Mouse (Mus musculus) MEL (cell line): ENCODE data around the gene Ormdl2. TPM values are rescaled to one million over a fixed set of nuclear protein-coding genes. Genes with fewer than 3 reads are reported as not detected.

Experiments
- DNase-seq: peaks from one replicate; pipeline ENCODE4 v3.0.0; 2011; ENCODE audit warnings: low read depth, low spot score
- H3K27ac ChIP-seq: 2 replicates; pipeline ENCODE4 v1.5.1; 2012; ENCODE audit warnings: low read depth, mild to moderate bottlenecking, control low read depth, low read length, moderate library complexity; ENCODE audit not compliant: control insufficient read depth
- H3K27me3 ChIP-seq, 2 experiments: fragments of 150-350 bp in 1 of 2; sonication (generic) in 1 of 2; 2 replicates each; pipeline ENCODE4 v1.6.1; 2012; ENCODE audit warnings: low read length in 2 of 2, mild to moderate bottlenecking in 2 of 2, improper control_type of control experiment in 1 of 2, moderate library complexity in 1 of 2; ENCODE audit not compliant: insufficient read depth in 2 of 2, control insufficient read depth in 1 of 2
- H3K36me3 ChIP-seq, 2 experiments: 2 replicates each; pipeline ENCODE4 v1.6.1; 2012 to 2014; ENCODE audit warnings: low read length in 2 of 2, improper control_type of control experiment in 1 of 2, inconsistent platforms in 1 of 2, mild to moderate bottlenecking in 1 of 2; ENCODE audit not compliant: insufficient read depth in 2 of 2, control insufficient read depth in 1 of 2
- H3K4me1 ChIP-seq, 2 experiments: fragments of 150-350 bp in 1 of 2; sonication (generic) in 1 of 2; 2 replicates each; pipeline ENCODE4 v1.6.1; 2012; ENCODE audit warnings: low read length in 2 of 2, improper control_type of control experiment in 1 of 2, mild to moderate bottlenecking in 1 of 2; ENCODE audit not compliant: insufficient read depth in 2 of 2, control insufficient read depth in 1 of 2
- H3K4me3 ChIP-seq, 2 experiments: fragments of 150-350 bp in 1 of 2; sonication (generic) in 1 of 2; 2 replicates each; pipeline ENCODE4 v1.5.1; 2012; ENCODE audit warnings: low read depth in 2 of 2, low read length in 2 of 2, mild to moderate bottlenecking in 2 of 2, moderate library complexity in 2 of 2, control low read depth in 1 of 2, improper control_type of control experiment in 1 of 2; ENCODE audit not compliant: control insufficient read depth in 1 of 2, insufficient read depth in 1 of 2
- H3K79me2 ChIP-seq: 2 replicates; pipeline ENCODE4 v1.6.1; 2012; ENCODE audit warnings: mild to moderate bottlenecking, low read length, moderate library complexity; ENCODE audit not compliant: control insufficient read depth, poor library complexity, insufficient read depth
- H3K9ac ChIP-seq: 2 replicates; pipeline ENCODE4 v1.6.1; 2012; ENCODE audit warnings: low read depth, mild to moderate bottlenecking, control low read depth, low read length, moderate library complexity; ENCODE audit not compliant: control insufficient read depth, poor library complexity, severe bottlenecking
- H3K9me3 ChIP-seq: fragments of 150-350 bp; sonication (generic); replicated peaks from 2 replicates; pipeline ENCODE4 v1.6.1; 2012; ENCODE audit warnings: mild to moderate bottlenecking, low read length, improper control_type of control experiment, moderate library complexity; ENCODE audit not compliant: insufficient read depth
- BHLHE40 ChIP-seq: IDR thresholded peaks from 2 replicates; pipeline ENCODE4 v1.6.1; 2012; ENCODE audit warnings: low read depth, mild to moderate bottlenecking, inconsistent platforms, low read length, improper control_type of control experiment, borderline replicate concordance
- CHD2 ChIP-seq: IDR thresholded peaks from 2 replicates; pipeline ENCODE4 v1.6.1; 2011; ENCODE audit warnings: low read length, improper control_type of control experiment
- EP300 ChIP-seq, 2 experiments: IDR thresholded peaks; 2 replicates each; pipeline ENCODE4 v1.6.1; 2011; ENCODE audit warnings: improper control_type of control experiment in 2 of 2, low read length in 2 of 2, low read depth in 1 of 2, mild to moderate bottlenecking in 1 of 2
- GABPA ChIP-seq: IDR thresholded peaks from 2 replicates; pipeline ENCODE4 v1.6.1; 2012; ENCODE audit warnings: low read depth, mild to moderate bottlenecking, inconsistent platforms, low read length, improper control_type of control experiment, moderate library complexity
- JUND ChIP-seq: IDR thresholded peaks from 2 replicates; pipeline ENCODE4 v1.6.1; 2011; ENCODE audit warnings: low read depth, mild to moderate bottlenecking, improper control_type of control experiment, low read length
- KAT2A ChIP-seq: conservative IDR thresholded peaks from 2 replicates; pipeline ENCODE4 v1.6.1; 2012; ENCODE audit warnings: low read depth, low read length, improper control_type of control experiment, inconsistent platforms
- MAFK ChIP-seq: IDR thresholded peaks from 2 replicates; pipeline ENCODE4 v1.6.1; 2011; ENCODE audit warnings: low read depth, mild to moderate bottlenecking, low read length, improper control_type of control experiment, borderline replicate concordance
- MAX ChIP-seq: IDR thresholded peaks from 2 replicates; pipeline ENCODE4 v1.6.1; 2011; ENCODE audit warnings: low read length, improper control_type of control experiment
- NELFE ChIP-seq: IDR thresholded peaks from 2 replicates; pipeline ENCODE4 v1.6.1; 2011; ENCODE audit warnings: low read depth, low read length, improper control_type of control experiment
- NRF1 ChIP-seq: IDR thresholded peaks from 2 replicates; pipeline ENCODE4 v1.6.1; 2014; ENCODE audit warnings: low read depth, mild to moderate bottlenecking, inconsistent platforms, low read length, improper control_type of control experiment, moderate library complexity; ENCODE audit not compliant: poor library complexity, insufficient read depth, severe bottlenecking
- POLR2A ChIP-seq, 2 experiments: IDR thresholded peaks; 2 replicates each; pipeline ENCODE4 v1.6.1; 2011 to 2012; ENCODE audit warnings: low read length in 2 of 2, mild to moderate bottlenecking in 2 of 2, control low read depth in 1 of 2, improper control_type of control experiment in 1 of 2, low read depth in 1 of 2, moderate library complexity in 1 of 2; ENCODE audit not compliant: control insufficient read depth in 1 of 2, insufficient read depth in 1 of 2, poor library complexity in 1 of 2
- POLR2AphosphoS2 ChIP-seq: IDR thresholded peaks from 2 replicates; pipeline ENCODE4 v1.6.1; 2011; ENCODE audit warnings: low read length, improper control_type of control experiment
- TAL1 ChIP-seq: IDR thresholded peaks from 2 replicates; pipeline ENCODE4 v1.6.1; 2012; ENCODE audit warnings: mild to moderate bottlenecking, inconsistent platforms, low read length, moderate library complexity, mixed read lengths
- TBP ChIP-seq: IDR thresholded peaks from 2 replicates; pipeline ENCODE4 v1.8.0; 2011; ENCODE audit warnings: low read depth, low read length, improper control_type of control experiment
- TCF12 ChIP-seq: IDR thresholded peaks from 2 replicates; pipeline ENCODE4 v1.6.1; 2014; ENCODE audit warnings: low read depth, mild to moderate bottlenecking, inconsistent platforms, low read length, improper control_type of control experiment, moderate library complexity
- USF1 ChIP-seq: IDR thresholded peaks from 2 replicates; pipeline ENCODE4 v1.6.1; 2014; ENCODE audit warnings: low read depth, mild to moderate bottlenecking, inconsistent platforms, low read length, improper control_type of control experiment, moderate library complexity
- ZMIZ1 ChIP-seq: IDR thresholded peaks from 2 replicates; pipeline ENCODE4 v1.6.1; 2012; ENCODE audit warnings: low read depth, mild to moderate bottlenecking, inconsistent platforms, low read length, improper control_type of control experiment, moderate library complexity
- polyA plus RNA-seq, 2 experiments: library from polyadenylated mRNA; stranded (reverse) in 1 of 2; unstranded in 1 of 2; fragments of >175 nt in 1 of 2; fragments of >200 nt in 1 of 2; gene quantifications; 2 replicates each; pipeline versions ENCODE4 v1.2.1 to v1.2.4; 2012; ENCODE audit warnings: low replicate concordance in 2 of 2, low read depth in 1 of 2; ENCODE audit not compliant: insufficient read length in 2 of 2, insufficient read depth in 1 of 2, missing spikeins in 1 of 2
- total RNA-seq: library from RNA; depleted of rRNA; stranded (reverse); fragments of 300-350 nt; gene quantifications from 2 replicates; pipeline ENCODE4 v1.2.3, GENCODE M21; 2012

The Ormdl2 gene
- total and polyA plus RNA-seq, 3 experiments = 100 to 278 (median 114) TPM

DNA sequence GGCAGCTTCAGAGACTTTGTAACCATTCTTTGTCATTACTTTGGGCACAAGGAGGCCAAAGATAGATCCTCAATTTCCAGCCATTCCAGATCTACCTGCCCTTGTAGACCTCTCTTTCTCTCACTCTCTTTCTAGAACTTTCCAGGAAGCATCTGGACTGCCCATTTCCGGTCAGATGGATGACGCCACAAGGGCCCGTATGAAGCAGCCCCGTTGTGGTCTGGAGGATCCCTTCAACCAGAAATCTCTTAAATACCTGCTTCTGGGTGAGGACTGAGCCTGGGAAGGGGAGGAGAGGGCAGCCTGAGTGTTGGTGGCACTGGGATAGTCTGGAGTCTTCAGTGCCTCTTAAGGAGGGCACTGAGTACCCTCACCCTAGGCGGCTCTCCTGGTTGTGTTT, 27.1 kb downstream of the Ormdl2 start:
- Histone ChIP-seq H3K27me3 (no peaks in the 10 kb centered on the region), H3K27ac (no peak overlapping the region), H3K9me3 (no peaks in the 10 kb centered on the region), H3K36me3 (peaks cover 0 to 5% of the 10 kb centered on the region in 2 experiments; a peak in 2 of 4 replicates), H3K4me1 (peaks cover 0 to 7% of the 10 kb centered on the region in 2 experiments; a peak in 1 of 4 replicates), H3K9ac (no peak overlapping the region), H3K79me2 (no peaks in the 10 kb centered on the region), H3K4me3 (no peak overlapping the region)
- TF ChIP-seq MAX (no peak), POLR2AphosphoS2 (no peak), CHD2 (no peak), MAFK (no peak), ZMIZ1 (no peak), TAL1 (no peak), USF1 (no peak), POLR2A (IDR thresholded peaks at IDR 0.05; ENCODE audit: control insufficient read depth in 1 of 2, insufficient read depth in 1 of 2, low read depth in 1 of 2, low read length in 2 of 2, poor library complexity in 1 of 2) (no peak), KAT2A (no peak), TCF12 (no peak), NELFE (no peak), NRF1 (no peak), TBP (no peak), GABPA (no peak)
- DNase-seq = no peak

- DNase-seq = peak; percentile 76
- TF ChIP-seq BHLHE40 = no peak
- TF ChIP-seq GABPA = peak; percentile 90
- no peak for TF ChIP-seq JUND
- TF ChIP-seq MAFK = peak; percentile 74; the same call in 1 of the 2 replicates
- no peak for TF ChIP-seq TBP
- peak in 1 of 2 experiments; percentile 27; a peak in 1 of 4 replicates for TF ChIP-seq EP300 (IDR thresholded peaks at IDR 0.05; ENCODE audit: low read depth in 1 of 2, low read length in 2 of 2)
- Histone ChIP-seq H3K36me3 (peaks cover 0 to 5% of the 10 kb centered on the region in 2 experiments; a peak in 2 of 4 replicates), H3K4me1 (peaks cover 0 to 7% of the 10 kb centered on the region in 2 experiments; a peak in 1 of 4 replicates), H3K9me3 (no peaks in the 10 kb centered on the region), H3K4me3 (no peak overlapping the region), H3K27ac (no peak overlapping the region; the same call in 1 of the 2 replicates), H3K27me3 (no peaks in the 10 kb centered on the region), H3K79me2 (no peaks in the 10 kb centered on the region), H3K9ac (no peak overlapping the region)
These were observed 28.2 kb downstream of the Ormdl2 start for GRCm38 (mm10) chr10:128793258-128793657.
